Mouse (Mus musculus) mature B cell (primary cell): ENCODE results near the gene Camkk2.

Experiments used
- in situ Hi-C: fragments of 300-500 bp; cut with MboI; formaldehyde crosslinking; loops from 2 replicates; pipeline ENCODE4 v1.14.3; 2019

Gene Camkk2

DNA sequence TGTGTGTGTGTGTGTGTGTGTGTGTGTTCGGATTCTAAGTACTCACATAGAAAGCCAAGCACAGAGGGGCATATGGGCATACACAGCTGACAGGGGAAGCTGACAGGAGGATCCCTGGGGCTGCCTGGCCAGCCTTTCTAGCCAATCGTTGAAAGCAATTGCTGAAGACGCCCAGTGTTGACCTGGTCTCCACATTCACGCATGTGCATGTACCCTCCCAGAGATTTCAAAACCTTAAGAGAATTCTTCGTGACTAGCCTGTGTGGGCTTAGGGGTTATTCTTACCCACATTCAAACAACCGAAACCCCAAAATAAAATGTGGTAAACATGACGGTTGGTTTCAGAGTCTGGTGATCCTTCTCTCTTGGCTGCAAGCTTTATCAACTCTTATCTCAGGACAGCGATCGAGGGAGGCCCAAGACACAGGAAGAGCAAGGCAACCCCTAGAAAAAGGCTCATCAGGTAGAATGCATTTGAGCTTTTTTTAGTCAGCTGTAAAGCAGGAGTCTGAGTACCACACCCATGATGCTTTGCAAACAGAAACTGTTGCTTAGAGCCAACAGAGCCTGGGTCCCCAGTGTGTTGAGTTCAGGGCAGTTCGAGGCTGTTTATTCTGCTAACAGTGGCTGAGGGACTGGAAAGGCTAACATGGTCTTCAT lies 81.0 kb downstream of the Camkk2 start:
- in situ Hi-C loops, result no loop called here

DNA sequence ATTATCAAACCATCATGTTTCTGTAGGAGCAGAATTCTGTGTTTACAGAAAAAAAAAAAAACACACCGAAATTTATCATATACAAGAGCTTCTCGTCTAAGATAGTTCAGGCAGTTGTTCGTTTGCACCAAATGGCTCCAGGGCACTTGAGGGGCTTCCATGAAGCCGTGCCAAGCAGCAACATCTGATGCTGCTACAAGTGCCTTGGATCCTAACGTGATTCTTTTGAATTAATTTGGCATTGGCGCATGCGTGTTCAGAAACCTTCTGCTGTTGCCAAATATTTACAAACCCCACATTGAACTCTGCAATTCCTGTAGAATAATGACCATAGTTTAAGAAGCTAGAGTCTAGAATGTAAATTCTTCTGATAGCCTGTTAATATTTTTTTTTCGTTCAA lies 83.7 kb downstream of the Camkk2 start:
- in situ Hi-C loops, result no loop called here

DNA sequence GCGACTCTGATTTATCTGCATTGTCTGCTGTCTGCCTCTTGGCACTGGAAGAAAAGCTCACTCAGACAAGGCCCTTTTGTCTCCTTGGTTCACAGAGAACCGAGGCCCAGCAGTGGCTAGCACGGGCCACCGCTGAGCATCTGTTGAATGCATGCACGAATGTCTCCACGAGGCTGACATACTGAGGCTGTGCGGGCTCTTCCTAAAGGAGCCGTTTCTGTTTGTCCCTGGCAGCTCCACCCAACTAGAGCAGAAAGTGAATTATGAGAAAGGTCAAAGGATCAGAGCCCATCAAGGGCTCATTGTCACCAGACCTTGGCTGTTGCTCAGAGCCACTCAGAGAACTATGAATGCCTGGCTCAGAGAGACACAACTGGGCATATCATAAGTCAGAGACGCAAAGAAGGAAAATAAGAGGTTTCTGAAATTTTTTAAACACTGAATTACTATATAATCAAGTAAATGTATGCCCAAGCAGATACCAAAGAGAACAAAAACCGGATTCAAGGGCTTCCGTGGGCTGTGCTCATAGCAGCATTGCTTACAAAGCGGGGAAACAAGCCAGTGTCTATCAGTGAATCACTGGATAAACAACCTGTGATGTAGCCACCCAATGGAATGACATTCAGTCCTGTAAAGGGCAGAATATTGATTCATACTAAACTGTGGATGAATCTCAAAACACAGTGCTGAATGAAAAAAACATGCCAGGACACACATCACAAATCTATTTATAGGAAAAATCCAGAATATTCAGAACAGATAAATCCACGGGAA lies 85.6 kb downstream of the Camkk2 start:
- in situ Hi-C loops, result no loop called here

DNA sequence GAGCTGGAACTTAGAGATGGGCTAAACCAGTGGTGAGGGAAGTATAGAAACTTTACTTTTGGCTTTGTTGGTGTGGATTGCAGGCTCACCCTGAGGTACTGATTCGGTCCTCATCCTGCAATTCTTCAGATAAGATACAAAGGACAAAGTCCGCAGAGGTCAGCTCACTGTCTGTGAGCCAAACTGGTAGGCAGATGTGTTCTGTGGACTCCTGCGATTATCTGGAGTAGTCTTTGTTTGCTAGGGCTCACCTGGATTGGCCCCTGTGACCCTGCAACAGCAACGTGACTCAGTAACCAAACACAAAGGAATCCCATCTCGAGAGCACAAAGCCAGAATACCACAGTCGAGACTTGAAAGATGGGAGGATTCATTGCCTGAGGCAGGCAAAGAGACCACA lies 88.7 kb downstream of the Camkk2 start:
- in situ Hi-C loops, result no loop called here

DNA sequence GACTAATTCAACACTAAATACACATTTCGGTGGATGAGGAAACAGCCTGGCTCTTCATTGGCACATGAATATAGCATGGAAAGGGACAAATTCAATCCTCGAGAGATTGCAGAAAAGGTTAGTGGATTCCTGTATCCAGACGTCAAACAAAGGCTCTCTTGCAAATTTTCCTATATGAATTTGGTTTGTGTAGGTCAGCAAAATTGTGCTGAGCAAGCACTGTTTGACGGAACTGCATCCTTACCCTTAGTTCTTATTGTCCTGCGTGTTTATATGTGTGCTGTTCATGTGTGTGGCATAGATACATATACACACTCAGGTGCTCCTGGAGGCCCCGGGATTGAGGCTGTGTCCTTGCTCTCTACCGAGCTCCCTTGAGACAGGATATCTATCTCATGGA lies 90.1 kb downstream of the Camkk2 start:
- in situ Hi-C loops, result no loop called here

DNA sequence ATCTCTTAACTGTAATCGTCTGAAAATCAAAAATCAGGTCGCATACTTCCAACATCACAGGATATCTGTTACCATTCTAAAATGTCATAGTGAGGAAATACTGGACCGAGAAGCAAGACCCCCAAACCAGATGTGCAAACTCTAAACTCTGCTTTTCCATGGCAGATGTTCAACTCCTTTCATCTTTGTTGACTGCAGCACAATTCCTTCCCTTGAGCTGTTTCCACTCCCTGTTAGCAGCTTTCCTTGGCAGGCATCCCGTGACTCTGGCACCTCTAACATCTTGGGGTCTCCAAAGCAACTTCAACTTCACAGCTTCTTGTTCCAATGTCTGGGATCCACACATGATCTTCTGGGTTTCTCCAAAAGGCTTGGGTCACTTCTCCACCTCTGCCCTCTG lies 91.8 kb downstream of the Camkk2 start:
- in situ Hi-C loops, result no loop called here

DNA sequence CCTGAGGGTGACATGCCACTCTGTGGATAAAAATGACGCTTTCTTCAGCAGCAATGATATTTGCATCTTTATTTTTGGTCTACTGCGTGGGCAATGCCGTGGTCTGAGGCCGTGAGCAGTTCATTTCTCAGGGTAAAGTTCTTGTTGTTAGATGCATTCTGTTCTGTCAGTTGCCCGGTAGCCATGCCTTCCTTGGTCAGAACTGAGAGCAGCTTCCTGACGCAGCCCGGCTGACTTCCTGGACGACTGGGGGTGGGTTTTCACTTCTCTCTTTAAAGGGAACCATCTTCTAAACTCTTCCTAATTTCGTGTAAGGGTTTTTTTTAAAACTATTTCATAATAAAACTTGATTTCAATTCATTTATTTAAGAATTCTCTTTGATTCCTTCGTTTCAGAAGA lies 95.3 kb downstream of the Camkk2 start:
- in situ Hi-C loops, result no loop called here

DNA sequence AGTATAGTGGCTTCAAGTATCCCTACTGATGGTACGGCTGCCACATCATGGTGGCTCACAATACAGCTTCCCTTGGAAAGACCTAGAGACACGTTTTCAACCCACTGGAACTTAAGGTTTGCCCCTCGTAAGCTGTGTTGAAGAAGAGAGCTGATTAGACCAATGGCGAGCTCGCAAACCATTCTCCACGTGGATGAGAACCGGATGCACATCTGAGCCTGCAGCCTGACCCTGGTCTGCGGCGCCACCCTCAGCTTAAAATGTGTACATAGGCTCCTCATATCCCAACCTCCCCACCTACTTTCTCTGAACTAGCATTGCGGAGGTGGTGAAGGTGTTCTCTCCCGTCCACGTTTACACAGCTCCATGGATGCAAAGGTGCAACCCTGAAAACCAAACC lies 97.9 kb downstream of the Camkk2 start:
- in situ Hi-C loops, result no loop called here
